Mouse (Mus musculus) frontal cortex, postnatal 25 days (tissue): ENCODE data around the gene Ksr2.

Experiments used
- DNase-seq, 2 experiments: peaks; one replicate each; pipeline ENCODE4 v3.0.0; 2022; ENCODE audit warnings: low spot score in 2 of 2

Gene Ksr2

DNA sequence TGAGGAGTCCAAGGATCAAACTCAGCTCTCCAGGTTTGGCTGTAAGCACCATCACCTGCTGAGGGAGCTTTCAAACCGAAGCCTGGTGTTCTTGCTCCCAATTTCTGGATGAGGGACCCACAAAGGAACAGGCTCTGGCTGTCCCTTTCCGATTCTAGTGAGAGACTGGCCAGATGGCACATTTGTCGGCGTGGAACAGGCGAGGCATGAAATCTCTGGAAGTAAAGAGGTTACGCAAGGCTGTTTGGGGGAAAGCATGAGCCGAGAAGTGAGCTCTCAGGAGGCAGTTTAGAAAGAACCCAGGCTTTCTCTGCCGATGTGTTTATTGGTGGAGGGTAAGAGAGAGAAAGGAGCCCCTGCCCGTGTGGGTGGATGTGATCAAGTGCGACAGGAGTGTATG lies 109.2 kb downstream of the Ksr2 start:
- no peak for DNase-seq

DNA sequence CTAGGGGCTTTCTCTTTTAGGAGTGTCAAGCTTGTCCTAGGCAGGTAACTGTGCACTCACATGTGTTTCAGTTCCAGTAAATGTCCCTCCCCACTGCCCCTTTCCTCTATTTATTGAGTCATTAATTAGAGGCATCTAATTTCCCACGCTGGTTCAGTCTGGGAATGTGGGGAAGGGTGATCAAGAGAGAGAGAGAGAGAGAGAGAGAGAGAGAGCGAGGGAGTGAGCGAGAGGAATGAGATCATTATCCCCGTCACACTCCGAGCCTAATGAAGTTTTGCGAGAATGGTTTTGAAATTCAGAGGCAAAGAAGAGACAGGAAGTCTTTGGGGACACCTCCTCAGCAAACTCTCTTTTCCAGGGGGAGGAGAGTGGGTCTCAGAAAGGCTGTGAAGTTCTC lies 117.2 kb downstream of the Ksr2 start:
- no peak for DNase-seq

DNA sequence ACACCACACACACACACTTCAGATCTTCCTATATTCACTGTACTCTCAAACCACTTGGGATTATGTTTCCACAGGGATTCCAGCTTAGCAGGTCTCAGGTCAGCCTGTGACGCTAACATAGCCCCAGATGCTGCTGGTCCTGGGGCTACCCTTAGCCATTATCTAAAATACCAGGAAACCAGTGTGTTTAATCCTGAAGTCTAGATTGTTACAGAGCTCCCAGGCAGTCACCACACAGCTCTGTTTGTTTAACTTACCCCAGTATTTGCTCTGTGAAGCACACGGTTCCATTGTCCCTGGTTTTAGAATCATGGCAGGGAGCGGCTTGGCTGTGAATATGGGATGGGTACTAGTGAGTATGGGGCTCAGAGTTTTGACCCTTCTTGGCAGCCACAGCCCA lies 125.4 kb downstream of the Ksr2 start:
- DNase-seq: no peak

DNA sequence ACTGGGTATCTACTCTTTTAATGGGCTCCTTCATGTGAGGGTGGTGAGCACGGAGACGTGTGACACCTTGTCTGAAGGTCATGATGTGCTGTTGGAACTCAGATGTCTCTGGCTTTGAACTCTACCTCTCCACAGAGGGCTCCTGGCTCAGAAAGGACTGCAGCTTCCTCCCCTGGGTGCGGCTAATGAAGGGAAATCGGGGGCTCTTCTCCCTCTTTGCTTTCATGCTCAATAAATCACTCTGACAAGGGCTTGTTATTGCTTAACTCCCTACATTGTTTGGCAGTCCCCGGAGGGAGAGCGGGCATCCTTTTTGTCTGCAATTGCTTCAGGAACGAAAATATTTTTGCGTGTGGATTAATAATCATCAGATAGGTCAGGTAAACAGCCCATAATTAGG lies 127.9 kb downstream of the Ksr2 start:
- DNase-seq: no peak

DNA sequence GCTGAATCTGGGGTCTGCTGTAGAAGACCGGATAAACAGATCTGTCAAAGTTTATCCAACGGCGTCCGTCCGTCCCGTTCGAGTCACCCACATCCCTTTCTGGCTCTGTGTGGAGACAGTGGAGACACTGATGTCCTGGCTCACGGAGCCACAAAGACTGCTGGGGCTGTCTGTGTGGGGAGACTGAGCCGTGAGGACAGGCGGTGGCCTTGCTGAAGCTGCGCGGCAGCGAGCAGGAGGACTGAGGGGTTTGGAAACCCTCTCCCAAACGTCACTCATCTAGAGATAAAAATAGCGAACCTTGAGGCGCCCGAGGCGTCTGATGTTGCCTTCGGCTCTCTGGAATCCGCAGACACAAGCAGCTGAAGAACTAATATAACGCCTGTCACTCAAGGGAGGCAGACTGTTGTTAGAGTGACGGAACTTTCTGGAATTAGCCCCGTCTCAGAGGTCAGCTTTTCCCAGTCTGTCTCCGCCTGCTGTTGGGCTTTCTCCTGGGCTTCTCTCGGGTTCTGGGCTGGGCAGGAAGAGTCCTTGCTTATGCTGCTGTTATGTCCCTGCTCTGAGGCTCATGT lies 133.0 kb downstream of the Ksr2 start:
- DNase-seq: no peak

DNA sequence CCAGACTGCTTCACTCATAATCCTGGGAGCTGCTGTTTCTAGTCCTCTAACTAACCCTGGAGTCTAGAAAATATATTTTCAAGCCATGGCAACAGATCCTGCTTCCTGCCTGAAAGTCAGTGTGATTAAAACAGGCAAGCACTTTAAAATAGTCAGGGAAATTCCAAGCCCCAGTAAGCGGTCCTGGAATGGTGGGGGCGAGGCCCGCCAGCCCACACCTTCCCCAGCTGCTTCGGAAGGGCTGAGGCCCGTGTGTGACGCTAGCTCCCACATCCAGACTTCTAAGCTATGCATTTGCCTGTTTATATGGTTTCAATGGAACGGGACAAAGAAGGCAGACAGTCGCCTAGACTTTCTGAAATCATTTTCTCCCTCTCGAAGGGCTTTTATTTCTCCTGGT lies 137.2 kb downstream of the Ksr2 start:
- no peak for DNase-seq

DNA sequence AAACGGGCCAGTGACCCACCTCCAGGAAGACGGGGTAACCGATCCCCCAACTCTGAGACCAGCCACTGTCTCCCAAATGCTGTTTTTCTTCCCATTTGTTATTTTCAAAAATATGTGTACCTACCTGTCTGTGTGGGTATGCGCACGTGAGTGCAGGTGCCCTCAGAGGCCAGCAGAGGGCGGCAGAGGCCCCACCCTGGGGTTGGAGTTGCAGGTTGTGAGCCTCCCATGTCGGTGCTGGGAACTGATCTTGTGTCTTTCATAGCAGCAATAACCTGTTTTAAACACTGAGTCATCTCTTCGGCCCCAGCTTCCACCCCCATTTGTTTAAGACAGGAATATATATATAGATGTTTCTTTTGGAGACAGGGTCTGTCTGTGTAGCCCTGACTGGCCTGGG lies 138.3 kb downstream of the Ksr2 start:
- no peak for DNase-seq

DNA sequence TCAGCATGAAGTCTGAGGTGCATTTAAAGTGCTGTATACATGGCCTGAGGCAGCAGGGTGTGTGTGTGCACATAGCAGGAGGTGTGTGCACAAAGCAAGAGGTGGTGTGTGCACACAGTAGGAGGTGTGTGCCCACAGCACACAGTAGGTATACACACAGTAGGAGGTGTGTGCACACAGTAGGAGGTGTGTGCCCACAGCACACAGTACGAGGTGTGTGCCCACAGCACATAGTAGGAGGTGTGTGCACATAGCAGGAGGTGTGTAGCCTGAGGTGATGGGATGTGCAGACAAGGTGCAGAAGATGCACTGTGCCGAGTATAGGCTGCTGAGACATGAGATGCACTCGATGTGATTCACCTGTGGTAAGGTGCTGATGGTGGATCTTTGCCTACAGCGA lies 140.7 kb downstream of the Ksr2 start:
- DNase-seq: no peak

DNA sequence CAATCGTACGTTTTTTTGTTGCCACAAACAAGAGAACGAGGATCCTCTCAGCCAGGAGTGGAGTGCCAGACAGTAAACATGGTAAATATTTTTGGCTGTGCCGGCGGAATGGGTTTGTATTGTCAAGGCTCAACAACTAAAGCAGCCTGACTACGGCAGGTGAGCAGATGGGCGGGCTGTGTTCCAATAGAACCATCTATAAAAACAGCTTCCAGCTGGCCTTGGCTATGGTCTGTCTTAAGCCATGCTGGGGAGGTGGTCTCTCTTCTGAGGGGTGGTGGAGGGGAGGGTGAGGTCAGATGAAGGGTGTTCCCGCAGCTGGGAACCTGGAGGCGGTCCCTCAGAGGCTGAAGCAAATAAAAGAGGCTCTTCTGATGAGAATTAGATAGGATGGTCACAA lies 142.8 kb downstream of the Ksr2 start:
- no peak for DNase-seq

DNA sequence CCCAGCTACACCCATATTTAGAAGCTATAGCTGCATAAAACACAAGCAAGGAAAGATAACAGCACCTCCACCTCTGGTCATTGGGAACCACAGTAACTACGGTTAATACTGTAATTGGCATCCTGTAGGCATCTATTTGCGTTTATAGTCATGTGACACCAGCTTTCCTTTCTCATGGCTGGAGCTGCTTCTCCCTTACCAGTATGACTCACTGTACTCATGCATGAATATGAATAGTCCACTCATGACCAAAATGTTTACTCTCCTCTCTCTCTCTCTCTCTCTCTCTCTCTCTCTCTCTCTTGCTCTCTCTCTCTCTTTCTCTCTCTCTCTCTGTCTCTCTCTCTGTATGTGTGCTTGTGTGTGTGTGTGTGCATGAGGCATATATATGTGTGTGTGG lies 147.3 kb downstream of the Ksr2 start:
- no peak for DNase-seq

DNA sequence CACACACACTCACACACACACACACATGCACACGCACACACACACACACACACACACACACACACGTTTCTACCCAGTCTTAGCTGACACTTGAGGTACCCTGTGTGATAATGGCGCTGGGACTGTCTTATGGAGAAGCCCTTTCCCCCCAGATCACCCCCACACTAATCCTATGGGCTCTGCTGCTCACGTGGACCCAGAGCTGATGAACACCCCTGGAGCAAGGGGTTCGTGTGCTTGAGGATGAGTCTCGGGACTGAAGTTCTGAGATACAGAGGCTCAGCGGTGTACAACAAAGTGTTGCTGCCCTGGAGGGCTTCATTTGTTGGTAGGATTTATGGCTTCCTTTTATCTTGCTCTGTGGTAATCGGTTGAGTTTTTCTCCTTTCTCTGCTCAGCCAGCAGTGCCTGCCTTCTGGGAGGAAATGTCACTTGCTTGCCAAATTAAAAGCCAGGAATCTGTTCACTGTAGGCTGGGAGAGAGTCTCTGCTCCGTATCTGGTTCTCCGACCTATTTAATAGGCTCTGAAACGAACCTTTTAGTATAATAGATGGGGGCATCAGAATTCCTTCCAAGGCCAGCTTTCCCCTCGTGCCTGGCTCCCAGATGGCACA lies 152.4 kb downstream of the Ksr2 start:
- DNase-seq: no peak

DNA sequence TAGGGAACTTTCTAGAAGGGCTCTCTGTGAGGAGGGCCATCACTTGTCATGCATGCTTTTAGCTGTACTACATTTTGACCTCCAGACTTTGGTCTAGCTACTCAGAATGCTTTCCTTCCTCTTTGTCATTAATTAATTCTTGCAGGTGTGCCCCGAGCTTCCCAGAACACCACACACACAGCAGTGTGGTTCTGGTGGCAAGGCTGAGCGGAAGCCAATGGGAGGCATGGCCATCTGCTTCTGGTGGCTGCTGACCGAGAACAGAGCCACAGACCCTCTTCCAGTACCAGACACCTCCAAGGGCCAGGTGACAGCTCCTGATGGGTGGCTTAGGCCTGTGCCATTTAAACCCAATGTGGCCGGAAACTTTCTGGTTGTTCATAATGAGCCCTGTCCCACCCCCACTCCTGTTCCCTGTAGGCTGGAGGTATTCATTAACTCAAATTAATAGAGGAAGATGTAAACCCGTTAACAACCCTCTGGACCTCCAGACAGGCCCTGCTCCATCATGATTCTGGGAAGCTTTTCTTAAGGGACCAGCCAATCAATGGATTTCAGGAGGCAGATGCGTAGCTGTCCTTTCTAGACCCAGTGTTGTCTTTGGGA lies 155.5 kb downstream of the Ksr2 start:
- no peak for DNase-seq

DNA sequence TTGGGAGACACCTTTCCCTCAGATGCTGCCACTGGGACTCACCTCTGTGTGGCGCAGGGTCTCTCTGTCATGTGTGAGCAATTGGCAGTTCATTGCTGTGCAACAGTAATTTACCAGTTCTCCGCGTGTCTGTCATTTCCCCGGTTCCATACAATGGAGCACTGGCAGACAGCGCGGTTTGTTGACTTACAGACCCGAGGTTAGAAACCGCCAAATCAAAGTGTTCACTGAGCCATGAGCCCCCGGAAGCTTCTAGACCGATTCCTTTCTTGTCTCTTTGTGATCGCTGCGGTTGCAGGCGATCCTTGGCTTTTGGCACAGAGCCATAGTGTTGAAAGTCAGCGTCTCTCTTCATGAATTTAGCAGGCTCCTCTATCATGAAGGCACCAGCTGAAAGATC lies 158.6 kb downstream of the Ksr2 start:
- DNase-seq: no peak

DNA sequence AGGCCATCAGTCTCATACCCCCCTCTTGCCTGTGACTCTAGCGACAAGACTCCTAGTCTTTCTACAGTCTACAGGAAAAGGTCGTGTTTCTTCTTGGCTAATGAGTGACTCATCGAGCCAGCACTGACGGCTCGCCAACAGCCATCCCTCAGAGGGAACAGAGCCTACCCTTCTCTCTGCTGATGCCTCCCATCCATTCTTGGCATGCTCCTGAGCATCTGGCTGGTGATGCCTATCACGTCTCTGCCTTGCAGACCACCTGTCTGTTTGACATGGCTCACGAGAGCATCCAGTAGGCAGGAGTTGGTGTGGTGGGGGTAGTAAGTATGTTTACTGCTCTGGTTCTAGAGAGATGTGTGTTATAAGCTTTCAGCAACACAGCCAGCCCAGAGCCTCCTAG lies 161.1 kb downstream of the Ksr2 start:
- DNase-seq: no peak

DNA sequence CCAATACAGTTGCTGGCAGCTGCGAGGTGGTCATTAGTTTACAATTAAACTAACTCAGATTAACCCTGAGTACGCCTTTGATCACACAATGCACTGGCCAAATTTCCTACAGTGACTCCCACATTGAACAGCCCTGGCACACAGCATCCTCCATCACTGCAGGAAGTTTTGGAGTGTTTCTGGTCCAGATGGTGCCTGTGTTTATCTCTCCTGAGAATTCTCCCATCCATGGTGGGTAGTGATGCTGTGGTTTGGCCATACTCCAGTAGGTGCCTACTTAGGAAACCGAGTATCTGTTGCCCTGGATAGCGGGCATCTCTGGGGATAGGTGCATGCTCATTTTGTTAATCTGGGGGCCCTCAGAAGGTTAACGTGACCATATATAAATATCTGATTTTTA lies 163.8 kb downstream of the Ksr2 start:
- DNase-seq: no peak

DNA sequence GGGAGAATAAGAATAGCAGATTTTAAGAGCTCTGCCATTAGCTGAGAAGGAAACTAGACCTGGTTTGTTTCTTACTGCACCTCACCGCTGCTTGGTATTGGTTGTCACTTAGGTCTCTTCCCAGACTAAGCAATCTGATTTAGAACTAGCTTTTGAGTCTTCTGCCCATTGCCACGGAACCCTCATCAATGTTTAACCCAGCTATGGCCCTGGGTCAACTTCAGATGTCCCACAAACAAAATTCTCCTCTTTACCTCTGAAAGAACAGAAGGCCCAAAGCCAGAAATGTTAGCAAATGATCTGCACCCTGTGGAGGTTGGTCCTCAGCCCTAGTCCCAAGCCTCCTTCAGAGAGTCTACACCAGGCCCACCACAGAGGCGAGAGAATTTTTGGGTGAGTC lies 167.9 kb downstream of the Ksr2 start:
- DNase-seq: no peak

DNA sequence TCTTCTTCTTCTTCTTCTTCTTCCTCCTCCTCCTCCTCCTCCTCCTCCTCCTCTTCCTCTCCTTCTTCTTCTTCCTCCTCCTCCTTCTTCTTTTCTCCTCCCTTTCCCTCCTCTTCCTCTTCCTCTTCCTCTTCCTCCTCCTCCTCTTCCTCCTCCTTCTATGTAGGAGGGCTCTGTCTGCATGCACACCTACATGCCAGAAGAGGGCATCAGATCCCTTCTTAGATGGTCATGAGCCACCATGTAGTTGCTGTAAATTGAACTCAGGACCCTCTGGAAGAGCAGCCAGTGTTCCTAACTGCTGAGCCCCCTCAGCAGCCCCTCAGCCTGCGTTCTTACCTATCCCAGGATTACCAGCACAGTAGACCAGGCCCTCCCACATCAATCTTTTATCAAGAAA lies 170.6 kb downstream of the Ksr2 start:
- no peak for DNase-seq

DNA sequence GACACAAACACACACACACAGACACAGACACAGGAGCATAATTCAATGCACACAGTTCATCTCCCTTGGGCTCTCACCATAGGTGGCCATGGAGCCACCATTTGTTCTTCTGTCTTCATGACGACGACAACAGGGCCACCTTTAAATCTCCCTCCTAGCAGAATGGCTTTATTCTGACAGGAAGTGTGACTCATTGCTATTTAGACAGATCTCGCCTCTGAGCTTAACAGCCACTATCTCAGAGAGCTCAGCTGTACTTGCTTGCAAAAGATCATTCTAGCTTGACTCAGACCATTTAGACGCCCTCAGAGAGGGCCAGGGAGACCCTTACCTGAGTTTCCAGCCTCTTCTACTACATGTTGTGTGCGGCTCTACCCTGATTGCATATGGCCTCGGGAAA lies 175.5 kb downstream of the Ksr2 start:
- DNase-seq: no peak

DNA sequence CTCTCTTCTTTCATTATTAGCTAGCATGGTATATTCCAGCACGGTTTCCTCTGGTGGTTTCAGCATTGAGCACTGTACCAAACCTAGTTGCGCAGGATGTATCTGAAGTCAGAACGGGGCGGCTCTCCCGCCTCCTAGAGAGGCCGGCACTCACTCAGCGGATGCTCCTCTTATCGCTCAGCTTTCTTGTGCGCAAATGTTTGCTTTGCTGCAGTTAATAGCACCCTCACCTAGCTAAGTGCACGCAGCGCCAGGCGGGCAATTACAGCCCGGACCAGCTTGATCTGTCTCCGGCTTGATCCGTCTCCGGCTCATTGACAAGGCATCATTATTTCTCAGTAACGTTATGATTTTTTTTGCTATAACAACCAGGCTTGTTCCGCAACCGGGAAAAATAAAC lies 179.5 kb downstream of the Ksr2 start:
- no peak for DNase-seq

DNA sequence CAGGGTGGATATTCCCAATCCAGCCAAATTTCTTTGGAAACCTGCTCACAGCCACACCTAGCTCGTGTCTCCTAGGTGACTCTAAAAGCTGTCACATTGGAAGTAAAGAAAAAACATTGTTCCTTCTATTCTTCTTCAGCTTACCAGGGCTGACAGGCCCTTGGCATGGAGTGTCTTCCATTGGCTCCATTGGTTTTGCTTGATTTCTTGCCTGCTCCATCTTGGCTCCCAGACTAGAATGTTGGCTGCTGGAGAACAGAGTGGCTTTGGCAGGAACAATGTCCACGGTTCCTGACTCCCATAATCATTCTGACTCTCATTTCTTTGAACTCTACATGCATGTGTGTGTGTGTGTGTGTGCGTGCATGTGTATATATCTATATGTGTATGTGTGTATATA lies 183.0 kb downstream of the Ksr2 start:
- DNase-seq: no peak

DNA sequence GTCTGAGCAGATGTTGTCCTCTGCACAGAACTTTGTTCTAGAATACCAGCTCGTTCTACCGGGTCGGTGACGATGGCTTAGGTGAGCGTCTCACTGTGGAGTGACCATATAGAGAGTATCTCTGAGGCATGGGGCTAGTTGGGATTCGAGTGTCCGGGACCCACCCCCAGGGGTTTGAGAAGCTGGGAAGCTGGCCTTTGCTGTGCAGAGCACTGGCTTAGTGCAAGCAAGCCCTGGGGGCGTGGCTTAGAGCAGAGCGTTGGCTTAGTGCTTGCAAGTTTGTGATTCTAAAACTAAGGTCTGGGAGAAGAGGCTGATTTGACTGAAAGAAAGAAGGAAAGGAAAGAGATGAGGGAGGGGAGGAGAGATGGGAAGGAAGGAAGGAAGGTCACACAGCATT lies 188.2 kb downstream of the Ksr2 start:
- no peak for DNase-seq

DNA sequence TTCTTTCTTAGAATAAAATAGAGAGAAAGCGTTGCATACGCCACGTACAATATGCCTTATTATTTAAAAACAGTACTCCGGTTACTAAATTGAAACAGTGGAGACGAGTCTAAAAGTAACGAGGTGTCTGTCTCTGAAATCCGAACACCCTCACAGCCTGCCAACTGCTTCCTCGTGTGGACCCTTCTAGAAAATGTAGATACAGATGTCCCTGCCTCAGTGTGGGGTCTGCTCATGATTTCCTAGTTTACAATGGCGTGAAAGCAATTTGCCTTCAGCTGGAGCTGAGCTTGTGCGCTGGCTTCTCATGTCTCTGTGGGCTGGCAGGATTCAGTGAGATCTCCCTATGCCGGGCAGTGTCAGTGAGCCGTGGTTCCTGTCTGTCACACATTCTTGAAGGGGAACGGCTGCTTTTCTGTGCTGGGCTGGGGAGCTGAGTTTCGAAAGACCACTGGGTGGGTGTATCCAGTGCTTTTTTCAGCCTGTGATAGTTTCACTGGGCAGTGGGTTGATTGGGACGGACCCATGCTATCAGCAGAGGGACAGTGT lies 194.0 kb downstream of the Ksr2 start:
- no peak for DNase-seq

DNA sequence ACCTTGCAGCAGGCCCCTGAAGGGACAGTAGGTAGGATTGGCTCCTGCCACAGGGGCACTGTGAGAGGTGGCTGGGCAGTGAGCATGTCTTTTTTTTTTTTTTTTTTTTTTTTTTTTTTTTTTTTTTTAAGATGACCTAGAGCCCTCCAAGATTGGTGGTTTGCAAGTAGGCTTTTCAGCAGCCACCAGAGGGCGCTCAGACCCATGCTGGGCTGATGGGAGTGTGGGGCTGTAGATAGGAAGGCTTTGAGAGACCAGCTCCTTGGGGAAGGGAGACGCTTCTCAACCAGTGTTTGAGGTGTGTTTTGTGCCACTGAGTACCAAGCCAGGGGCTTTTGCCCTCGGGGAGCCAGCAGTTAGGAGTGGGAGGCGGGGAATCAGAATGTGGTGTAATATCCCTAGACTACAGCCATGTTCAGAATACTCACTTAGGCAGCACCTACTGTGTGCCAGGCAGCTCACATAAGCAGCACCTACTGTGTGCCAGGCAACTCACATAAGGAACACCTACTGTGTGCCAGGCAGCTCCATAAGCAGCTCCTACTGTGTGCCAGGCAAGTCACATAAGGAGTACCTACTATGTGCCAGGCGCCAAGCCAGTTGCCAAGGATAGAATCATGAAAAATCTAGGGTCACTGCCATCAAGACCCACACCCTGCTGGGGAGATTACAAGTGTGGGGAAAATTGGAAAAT lies 200.7 kb downstream of the Ksr2 start:
- peak; percentile 27 to 48 for DNase-seq
